Mouse (Mus musculus) hindbrain, postnatal 0 days (tissue): Measurements from ENCODE around the gene Slc2a13. TPM values are rescaled to one million over a fixed set of nuclear protein-coding genes. Genes with fewer than 3 reads are reported as not detected.

Experiments used
- ATAC-seq: fragments of 200-750 bp; cut with Nextera tagmentation; 2 replicates; pipeline ENCODE4 v1.8.0; 2017; ENCODE audit warnings: mild to moderate bottlenecking, moderate TSS enrichment, moderate library complexity
- DNase-seq: peaks from one replicate; pipeline ENCODE4 v3.0.0-alpha.2; 2015; ENCODE audit warnings: low spot score
- H3K27ac ChIP-seq: fragments of 300-500 bp; sonication (generic); 2 replicates; pipeline ENCODE4 v1.5.1; 2014; ENCODE audit warnings: mild to moderate bottlenecking
- H3K27me3 ChIP-seq: fragments of 300-500 bp; sonication (generic); 2 replicates; pipeline ENCODE4 v1.6.1; 2014; ENCODE audit warnings: low read length, mixed read lengths; ENCODE audit not compliant: insufficient read depth
- H3K36me3 ChIP-seq: fragments of 300-500 bp; sonication (generic); 2 replicates; pipeline ENCODE4 v1.6.1; 2014; ENCODE audit warnings: low read length, mixed read lengths; ENCODE audit not compliant: insufficient read depth
- H3K4me1 ChIP-seq: fragments of 300-500 bp; sonication (generic); 2 replicates; pipeline ENCODE4 v1.6.1; 2014; ENCODE audit warnings: antibody characterized with exemption, low read length, mixed read lengths; ENCODE audit not compliant: insufficient read depth
- H3K4me2 ChIP-seq: fragments of 300-500 bp; sonication (generic); 2 replicates; pipeline ENCODE4 v1.6.1; 2014; ENCODE audit warnings: low read depth, mild to moderate bottlenecking, low read length, moderate library complexity, mixed read lengths
- H3K4me3 ChIP-seq: fragments of 300-500 bp; sonication (generic); 2 replicates; pipeline ENCODE4 v1.5.1; 2014; ENCODE audit warnings: low read length
- H3K9ac ChIP-seq: fragments of 300-500 bp; sonication (generic); replicated peaks from 2 replicates; pipeline ENCODE4 v1.6.1; 2014; ENCODE audit warnings: mild to moderate bottlenecking, low read length, moderate library complexity, mixed read lengths
- H3K9me3 ChIP-seq: fragments of 300-500 bp; sonication (generic); 2 replicates; pipeline ENCODE4 v1.6.1; 2016; ENCODE audit warnings: low read length, mixed read lengths
- CTCF ChIP-seq: IDR thresholded peaks from 2 replicates; pipeline ENCODE4 v1.5.1; 2016; ENCODE audit warnings: antibody characterized with exemption, control low read depth, low read depth
- WGBS: fragments of 180-500 bp; shearing (Covaris S2); extraction: QIAGEN DNeasy Blood & Tissue Kit; methylation state at CpG from one replicate; pipeline ENCODE4 v1.1.7; 2014; 5-methylcytosine and 5-hydroxymethylcytosine counted together
- polyA plus RNA-seq: library from polyadenylated mRNA; unstranded; fragments of >200 nt; fragmentation: Nextera tagmentation; extraction: Ambion mirVana; gene quantifications from 2 replicates; pipeline ENCODE4 v1.2.1, GENCODE M21; 2015
- total RNA-seq: library from RNA; depleted of rRNA; stranded (reverse); fragments of >200 nt; gene quantifications from 2 replicates; pipeline ENCODE4 v1.2.3, GENCODE M21; 2014

Slc2a13 gene
- total and polyA plus RNA-seq, 2 experiments from 2014 or later = 4.3 to 27.9 TPM

- H3K9me3 ChIP-seq = no peaks in the 10 kb centered on the region
- ATAC-seq = no peak
- H3K4me2 ChIP-seq = no peak overlapping the region
- H3K36me3 ChIP-seq = no peaks in the 10 kb centered on the region
- no peak for TF ChIP-seq CTCF
- no peak overlapping the region for H3K4me3 ChIP-seq
- H3K9ac ChIP-seq = no peak overlapping the region
- H3K27ac ChIP-seq = no peak overlapping the region
- WGBS = 84% methylated on average over 3 of the region's 3 CpGs
- no peak for DNase-seq
- no peaks in the 10 kb centered on the region for H3K27me3 ChIP-seq
- no peaks in the 10 kb centered on the region for H3K4me1 ChIP-seq
These were observed 289.6 kb downstream of the Slc2a13 start for GRCm38 (mm10) chr15:91283418-91283817.

DNA sequence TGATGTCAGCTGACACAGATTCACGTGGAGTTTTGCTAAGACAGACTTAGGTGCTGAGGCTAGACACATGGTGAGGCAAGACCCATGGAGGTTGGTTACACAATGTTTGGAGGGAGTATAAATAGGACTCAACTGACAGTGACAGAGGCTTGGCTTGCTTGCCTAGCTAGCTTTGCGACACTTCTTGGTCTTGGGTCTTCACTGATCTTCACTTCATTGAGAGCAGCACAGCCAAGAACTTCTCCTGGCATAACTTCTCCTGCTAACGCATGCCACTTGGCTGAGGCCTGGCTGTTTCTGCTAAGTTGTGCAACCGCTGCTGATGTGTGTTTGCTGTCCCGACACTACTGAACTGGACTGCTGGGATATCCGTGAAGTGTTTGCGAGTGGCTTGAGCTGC is 290.2 kb downstream of the Slc2a13 start:
- no peak overlapping the region for H3K4me3 ChIP-seq
- no peaks in the 10 kb centered on the region for H3K9me3 ChIP-seq
- no peaks in the 10 kb centered on the region for H3K27me3 ChIP-seq
- ATAC-seq = no peak
- WGBS = 85% methylated on average over 7 of the region's 7 CpGs
- H3K27ac ChIP-seq = no peak overlapping the region
- no peaks in the 10 kb centered on the region for H3K4me1 ChIP-seq
- no peak for DNase-seq
- no peak for TF ChIP-seq CTCF
- H3K4me2 ChIP-seq = no peak overlapping the region
- no peaks in the 10 kb centered on the region for H3K36me3 ChIP-seq
- no peak overlapping the region for H3K9ac ChIP-seq

DNA sequence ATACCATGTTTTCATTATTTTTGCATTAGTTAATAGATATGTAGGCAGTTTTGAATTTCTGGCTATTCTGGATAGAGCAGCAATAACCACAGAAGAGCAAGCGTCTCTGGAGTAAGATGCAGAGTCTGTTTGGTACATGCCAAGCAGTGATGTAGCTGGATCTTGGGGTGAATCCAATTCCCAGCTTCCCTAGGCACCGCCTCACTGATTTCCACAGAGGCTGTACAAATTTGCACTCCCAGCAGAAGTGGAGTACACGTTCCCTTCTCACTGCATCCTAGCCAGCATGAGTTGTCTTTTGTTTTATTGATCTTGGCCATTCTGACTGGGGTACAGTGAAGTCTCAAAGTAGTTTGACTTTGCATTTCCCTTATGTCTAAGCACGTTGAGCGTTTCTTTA is 291.5 kb downstream of the Slc2a13 start:
- no peak for TF ChIP-seq CTCF
- WGBS = 81% methylated on average over 5 of the region's 5 CpGs
- no peak overlapping the region for H3K9ac ChIP-seq
- ATAC-seq = no peak
- H3K36me3 ChIP-seq = no peaks in the 10 kb centered on the region
- H3K4me1 ChIP-seq = no peaks in the 10 kb centered on the region
- H3K4me2 ChIP-seq = no peak overlapping the region
- H3K9me3 ChIP-seq = no peaks in the 10 kb centered on the region
- DNase-seq = no peak
- no peak overlapping the region for H3K4me3 ChIP-seq
- no peak overlapping the region for H3K27ac ChIP-seq
- H3K27me3 ChIP-seq = no peaks in the 10 kb centered on the region

DNA sequence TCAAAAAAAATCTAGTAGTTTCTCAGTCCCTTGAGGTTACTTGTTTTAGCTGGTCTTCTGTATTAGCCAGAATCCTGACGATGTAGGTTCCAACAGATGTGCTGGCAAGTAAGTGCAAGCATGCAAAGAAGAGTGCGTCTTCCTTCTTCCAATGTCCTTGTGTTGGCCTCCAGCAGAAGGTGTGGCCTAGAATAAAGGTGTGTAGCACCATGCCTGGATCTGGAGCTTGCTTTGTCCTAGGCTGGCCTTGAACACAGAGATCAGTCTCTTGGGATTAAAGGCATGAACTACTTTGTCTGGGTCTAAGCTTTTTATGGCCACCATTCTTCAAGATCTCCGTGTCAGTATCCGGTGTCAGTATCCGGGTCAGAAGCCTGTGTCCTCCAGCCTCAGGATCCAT is 293.5 kb downstream of the Slc2a13 start:
- H3K27ac ChIP-seq = no peak overlapping the region
- H3K36me3 ChIP-seq = no peaks in the 10 kb centered on the region
- H3K27me3 ChIP-seq = no peaks in the 10 kb centered on the region
- no peaks in the 10 kb centered on the region for H3K4me1 ChIP-seq
- no peak overlapping the region for H3K4me2 ChIP-seq
- no peak for DNase-seq
- no peak for ATAC-seq
- TF ChIP-seq CTCF = no peak
- no peaks in the 10 kb centered on the region for H3K9me3 ChIP-seq
- WGBS = 97% methylated on average over 5 of the region's 5 CpGs
- no peak overlapping the region for H3K4me3 ChIP-seq
- H3K9ac ChIP-seq = no peak overlapping the region

- Histone ChIP-seq H3K9me3 (no peaks in the 10 kb centered on the region), H3K4me2 (no peak overlapping the region), H3K27me3 (no peaks in the 10 kb centered on the region), H3K36me3 (0 out of 2 replicates have a peak, but pooled peaks cover 4% of the 10 kb centered on the region), H3K9ac (no peak overlapping the region), H3K27ac (no peak overlapping the region), H3K4me1 (no peaks in the 10 kb centered on the region), H3K4me3 (no peak overlapping the region)
- no peak for TF ChIP-seq CTCF
- no peak for ATAC-seq
- 78% methylated on average over 3 of the region's 3 CpGs for WGBS
- DNase-seq = no peak
These were observed 297.1 kb downstream of the Slc2a13 start for GRCm38 (mm10) chr15:91275961-91276360.

DNA sequence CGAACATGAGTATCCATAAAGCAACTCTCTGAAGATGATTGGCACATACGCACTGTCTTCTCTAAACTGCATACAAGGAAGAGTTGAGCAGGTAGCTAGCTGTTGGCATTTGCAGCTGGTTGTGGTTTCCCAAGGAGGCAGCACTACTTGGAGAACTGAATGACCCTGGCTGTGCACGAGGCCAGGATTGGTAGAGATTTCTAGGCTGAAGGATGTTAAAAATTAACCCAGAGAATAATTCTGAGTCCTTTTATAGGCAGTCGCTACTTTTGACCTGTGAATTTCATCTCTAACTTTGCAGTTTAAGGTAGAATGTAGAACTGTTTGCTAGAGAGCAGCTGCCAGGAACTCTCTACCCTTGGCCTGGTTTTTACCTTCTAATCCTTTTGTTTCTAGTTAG is 304.5 kb downstream of the Slc2a13 start:
- H3K27ac ChIP-seq = no peak overlapping the region
- no peaks in the 10 kb centered on the region for H3K27me3 ChIP-seq
- no peak overlapping the region for H3K4me2 ChIP-seq
- ATAC-seq (no peak), DNase-seq (no peak)
- no peak overlapping the region for H3K4me3 ChIP-seq
- no peak overlapping the region for H3K9ac ChIP-seq
- no peak for TF ChIP-seq CTCF
- H3K4me1 ChIP-seq = no peaks in the 10 kb centered on the region
- H3K36me3 ChIP-seq = 0 out of 2 replicates have a peak, but pooled peaks cover 4% of the 10 kb centered on the region
- H3K9me3 ChIP-seq = no peaks in the 10 kb centered on the region
- 89% methylated on average over 4 of the region's 4 CpGs for WGBS

GRCm38 (mm10) chr15:91263926-91264325 is 309.1 kb downstream of the Slc2a13 start:
- no peak for TF ChIP-seq CTCF
- H3K9me3 ChIP-seq = no peaks in the 10 kb centered on the region
- no peak overlapping the region for H3K4me3 ChIP-seq
- ATAC-seq = no peak
- H3K27me3 ChIP-seq = no peaks in the 10 kb centered on the region
- DNase-seq = no peak
- no peak overlapping the region for H3K4me2 ChIP-seq
- no peak overlapping the region for H3K27ac ChIP-seq
- no peak overlapping the region for H3K9ac ChIP-seq
- no peaks in the 10 kb centered on the region for H3K4me1 ChIP-seq
- WGBS = 90% methylated on average over 1 of the region's 1 CpGs
- no peaks in the 10 kb centered on the region for H3K36me3 ChIP-seq
